Mouse (Mus musculus): ENCODE data around the gene Ezr. TPM values are rescaled to one million over a fixed set of nuclear protein-coding genes. Genes with fewer than 3 reads are reported as not detected.
A peak's percentile ranks its signal among the peaks of the same experiment; 100 is the strongest.

Ezr gene
- polyA plus RNA-seq, 1 experiment from 2014 or later: 50.5 TPM

DNA sequence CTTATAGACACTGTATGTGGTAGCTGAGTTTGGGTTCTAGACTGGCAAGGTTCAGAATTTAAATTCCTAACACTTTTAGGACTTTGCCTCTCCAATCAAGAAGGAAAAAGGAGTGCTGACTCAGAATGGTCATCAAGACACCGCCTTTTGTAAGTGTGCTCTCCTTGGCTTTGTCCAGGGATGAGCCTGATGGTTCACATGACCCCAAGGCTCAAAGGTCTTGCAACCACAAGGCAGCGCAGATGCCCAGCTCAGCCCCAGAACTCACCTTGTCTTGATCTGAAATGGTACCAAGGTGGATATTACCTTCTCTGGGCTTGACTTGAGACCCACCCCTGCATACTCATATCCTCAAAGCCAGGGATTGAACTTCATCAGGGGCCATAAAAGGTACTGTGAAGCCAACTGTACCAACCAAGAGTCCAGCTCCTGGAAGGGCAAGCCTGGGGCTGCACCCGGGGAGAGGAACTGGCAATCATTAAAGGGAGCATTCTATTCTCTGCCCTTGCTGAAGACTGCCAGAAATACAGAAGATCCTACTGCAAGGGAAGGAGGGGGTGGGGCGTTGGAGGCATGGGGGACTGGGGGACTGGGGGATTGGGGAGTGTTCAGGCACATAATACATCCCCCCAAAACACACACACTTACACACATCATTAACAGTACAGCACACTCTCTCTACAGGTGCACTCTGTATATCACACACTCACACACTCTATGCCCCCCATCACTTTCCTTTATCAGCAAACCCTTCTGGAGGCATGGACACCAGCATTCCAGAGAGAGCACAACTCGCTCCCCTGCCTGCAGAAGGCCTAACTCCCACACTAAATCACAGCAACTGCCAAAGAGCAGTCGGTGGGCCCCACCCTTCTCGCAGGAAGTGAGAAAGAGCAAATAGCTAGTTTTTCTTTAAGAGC, 29.6 kb upstream of the Ezr start:
- H3K4me3 ChIP-seq (ENCODE audit: low read depth, low read length): no peak overlapping the region
- H3K27me3 ChIP-seq (ENCODE audit: control insufficient read depth, insufficient read depth, low read length): no peaks in the 10 kb centered on the region
- peak; percentile 81 for ATAC-seq (ENCODE audit: low read depth)
- no peaks in the 10 kb centered on the region for H3K9me3 ChIP-seq (ENCODE audit: control insufficient read depth, low read length)
- H3K9ac ChIP-seq (replicated peaks; ENCODE audit: low read depth, low read length): no peak overlapping the region
- no peak overlapping the region for H3K27ac ChIP-seq (ENCODE audit: low read depth, low read length)
- H3K36me3 ChIP-seq (ENCODE audit: control insufficient read depth, insufficient read depth, low read length): no peaks in the 10 kb centered on the region
- 37% methylated on average over 7 of the region's 7 CpGs for WGBS
- no peaks in the 10 kb centered on the region for H3K4me1 ChIP-seq (ENCODE audit: control insufficient read depth, insufficient read depth, low read length)
- H3K4me2 ChIP-seq (ENCODE audit: low read depth, low read length): no peak overlapping the region

GRCm38 (mm10) chr17:6809331-6809730, 26.7 kb upstream of the Ezr start:
- Histone ChIP-seq H3K36me3 (ENCODE audit: control insufficient read depth, insufficient read depth, low read length) (no peaks in the 10 kb centered on the region), H3K27ac (ENCODE audit: low read depth, low read length) (0 out of 2 replicates have a peak overlapping the region, but pooled peaks have one; percentile 23), H3K4me3 (ENCODE audit: low read depth, low read length) (no peak overlapping the region), H3K4me1 (ENCODE audit: control insufficient read depth, insufficient read depth, low read length) (no peaks in the 10 kb centered on the region), H3K9me3 (ENCODE audit: control insufficient read depth, low read length) (no peaks in the 10 kb centered on the region), H3K9ac (replicated peaks; ENCODE audit: low read depth, low read length) (no peak overlapping the region), H3K4me2 (ENCODE audit: low read depth, low read length) (no peak overlapping the region), H3K27me3 (ENCODE audit: control insufficient read depth, insufficient read depth, low read length) (no peaks in the 10 kb centered on the region)
- WGBS: 56% methylated on average over 3 of the region's 3 CpGs
- ATAC-seq (ENCODE audit: low read depth): no peak

DNA sequence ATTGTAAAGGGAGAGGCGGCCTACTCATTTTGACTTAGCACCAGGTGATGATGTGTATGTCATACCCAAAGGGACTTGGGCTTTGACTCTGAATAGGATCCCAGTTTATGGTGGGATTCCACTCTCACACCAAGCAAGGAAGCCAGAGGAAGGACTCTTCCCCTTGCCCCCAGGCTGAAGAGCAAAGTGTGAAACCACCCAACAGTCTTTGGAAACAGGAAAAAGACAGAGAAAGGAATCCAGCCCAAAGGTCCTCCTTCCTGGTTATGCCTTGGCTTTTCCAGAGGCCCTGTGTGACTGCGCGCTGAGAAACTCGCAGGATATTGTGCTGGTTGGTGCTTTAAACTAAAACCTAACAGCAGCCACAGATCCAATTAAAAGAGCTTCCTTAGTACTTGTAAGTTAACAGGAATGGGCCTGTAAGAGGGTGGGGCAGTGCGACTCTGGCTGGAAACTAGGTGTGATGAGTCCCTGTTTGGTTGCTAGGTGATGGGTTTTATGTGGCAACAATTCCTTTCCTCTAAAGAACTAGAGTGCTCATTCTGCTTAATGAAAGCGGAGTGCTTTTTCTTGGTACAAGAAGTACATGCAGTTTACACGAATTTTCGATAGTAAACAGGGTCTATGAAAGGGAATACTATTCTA, 26.1 kb upstream of the Ezr start:
- Histone ChIP-seq H3K4me1 (ENCODE audit: control insufficient read depth, insufficient read depth, low read length) (no peaks in the 10 kb centered on the region), H3K9ac (replicated peaks; ENCODE audit: low read depth, low read length) (no peak overlapping the region), H3K4me3 (ENCODE audit: low read depth, low read length) (no peak overlapping the region), H3K27me3 (ENCODE audit: control insufficient read depth, insufficient read depth, low read length) (no peaks in the 10 kb centered on the region), H3K9me3 (ENCODE audit: control insufficient read depth, low read length) (no peaks in the 10 kb centered on the region), H3K27ac (ENCODE audit: low read depth, low read length) (no peak overlapping the region), H3K4me2 (ENCODE audit: low read depth, low read length) (no peak overlapping the region), H3K36me3 (ENCODE audit: control insufficient read depth, insufficient read depth, low read length) (no peaks in the 10 kb centered on the region)
- ATAC-seq (ENCODE audit: low read depth): no peak
- 50% methylated on average over 8 of the region's 8 CpGs for WGBS

GRCm38 (mm10) chr17:6807827-6808520, 25.4 kb upstream of the Ezr start:
- Histone ChIP-seq H3K4me1 (ENCODE audit: control insufficient read depth, insufficient read depth, low read length) (no peaks in the 10 kb centered on the region), H3K27ac (ENCODE audit: low read depth, low read length) (no peak overlapping the region), H3K9ac (replicated peaks; ENCODE audit: low read depth, low read length) (no peak overlapping the region), H3K36me3 (ENCODE audit: control insufficient read depth, insufficient read depth, low read length) (no peaks in the 10 kb centered on the region), H3K4me2 (ENCODE audit: low read depth, low read length) (no peak overlapping the region), H3K4me3 (ENCODE audit: low read depth, low read length) (no peak overlapping the region), H3K27me3 (ENCODE audit: control insufficient read depth, insufficient read depth, low read length) (no peaks in the 10 kb centered on the region), H3K9me3 (ENCODE audit: control insufficient read depth, low read length) (no peaks in the 10 kb centered on the region)
- 86% methylated on average over 16 of the region's 16 CpGs for WGBS
- no peak for ATAC-seq (ENCODE audit: low read depth)

GRCm38 (mm10) chr17:6804853-6805543, 22.4 kb upstream of the Ezr start:
- Histone ChIP-seq H3K4me2 (ENCODE audit: low read depth, low read length) (no peak overlapping the region), H3K4me1 (ENCODE audit: control insufficient read depth, insufficient read depth, low read length) (no peaks in the 10 kb centered on the region), H3K9ac (replicated peaks; ENCODE audit: low read depth, low read length) (no peak overlapping the region), H3K27ac (ENCODE audit: low read depth, low read length) (no peak overlapping the region), H3K36me3 (ENCODE audit: control insufficient read depth, insufficient read depth, low read length) (no peaks in the 10 kb centered on the region), H3K4me3 (ENCODE audit: low read depth, low read length) (no peak overlapping the region), H3K27me3 (ENCODE audit: control insufficient read depth, insufficient read depth, low read length) (no peaks in the 10 kb centered on the region), H3K9me3 (ENCODE audit: control insufficient read depth, low read length) (no peaks in the 10 kb centered on the region)
- WGBS: 75% methylated on average over 6 of the region's 6 CpGs
- ATAC-seq (ENCODE audit: low read depth): no peak

- H3K27me3 ChIP-seq (ENCODE audit: control insufficient read depth, insufficient read depth, low read length): no peaks in the 10 kb centered on the region
- no peaks in the 10 kb centered on the region for H3K36me3 ChIP-seq (ENCODE audit: control insufficient read depth, insufficient read depth, low read length)
- 91% methylated on average over 6 of the region's 6 CpGs for WGBS
- no peak for ATAC-seq (ENCODE audit: low read depth)
- no peak overlapping the region for H3K4me3 ChIP-seq (ENCODE audit: low read depth, low read length)
- no peaks in the 10 kb centered on the region for H3K9me3 ChIP-seq (ENCODE audit: control insufficient read depth, low read length)
- H3K4me2 ChIP-seq (ENCODE audit: low read depth, low read length): no peak overlapping the region
- H3K9ac ChIP-seq (replicated peaks; ENCODE audit: low read depth, low read length): no peak overlapping the region
- H3K27ac ChIP-seq (ENCODE audit: low read depth, low read length): no peak overlapping the region
- no peaks in the 10 kb centered on the region for H3K4me1 ChIP-seq (ENCODE audit: control insufficient read depth, insufficient read depth, low read length)
Observed at GRCm38 (mm10) chr17:6804111-6804510, 21.5 kb upstream of the Ezr start.

GRCm38 (mm10) chr17:6803614-6804013, 21.0 kb upstream of the Ezr start:
- Histone ChIP-seq H3K27ac (ENCODE audit: low read depth, low read length) (no peak overlapping the region), H3K27me3 (ENCODE audit: control insufficient read depth, insufficient read depth, low read length) (no peaks in the 10 kb centered on the region), H3K4me1 (ENCODE audit: control insufficient read depth, insufficient read depth, low read length) (no peaks in the 10 kb centered on the region), H3K36me3 (ENCODE audit: control insufficient read depth, insufficient read depth, low read length) (no peaks in the 10 kb centered on the region), H3K4me3 (ENCODE audit: low read depth, low read length) (no peak overlapping the region), H3K4me2 (ENCODE audit: low read depth, low read length) (no peak overlapping the region), H3K9ac (replicated peaks; ENCODE audit: low read depth, low read length) (no peak overlapping the region), H3K9me3 (ENCODE audit: control insufficient read depth, low read length) (no peaks in the 10 kb centered on the region)
- 97% methylated on average over 1 of the region's 1 CpGs for WGBS
- no peak for ATAC-seq (ENCODE audit: low read depth)

- no peak overlapping the region for H3K27ac ChIP-seq (ENCODE audit: low read depth, low read length)
- ATAC-seq (ENCODE audit: low read depth): no peak
- 86% methylated on average over 12 of the region's 12 CpGs for WGBS
- no peaks in the 10 kb centered on the region for H3K36me3 ChIP-seq (ENCODE audit: control insufficient read depth, insufficient read depth, low read length)
- H3K4me3 ChIP-seq (ENCODE audit: low read depth, low read length): no peak overlapping the region
- H3K27me3 ChIP-seq (ENCODE audit: control insufficient read depth, insufficient read depth, low read length): no peaks in the 10 kb centered on the region
- H3K9me3 ChIP-seq (ENCODE audit: control insufficient read depth, low read length): no peaks in the 10 kb centered on the region
- H3K4me2 ChIP-seq (ENCODE audit: low read depth, low read length): no peak overlapping the region
- H3K9ac ChIP-seq (replicated peaks; ENCODE audit: low read depth, low read length): no peak overlapping the region
- H3K4me1 ChIP-seq (ENCODE audit: control insufficient read depth, insufficient read depth, low read length): no peaks in the 10 kb centered on the region
Observed at GRCm38 (mm10) chr17:6798392-6799061, 15.9 kb upstream of the Ezr start.
